Mouse (Mus musculus) kidney, adult 2 months (tissue): ENCODE results near the gene Cacna1b. TPM values are rescaled to one million over a fixed set of nuclear protein-coding genes. Genes with fewer than 3 reads are reported as not detected.

Experiments used
- DNase-seq: peaks from one replicate; pipeline ENCODE4 v3.0.0; 2021
- H3K27ac ChIP-seq: fragments of 200-500 bp; 2 replicates; pipeline ENCODE4 v1.5.1; 2012; ENCODE audit warnings: low read depth, low read length, control low read depth, inconsistent platforms; ENCODE audit not compliant: insufficient read depth
- H3K27me3 ChIP-seq: fragments of 200-500 bp; replicated peaks from 2 replicates; pipeline ENCODE4 v1.6.1; 2012; ENCODE audit warnings: mild to moderate bottlenecking, moderate library complexity, low read length, inconsistent platforms; ENCODE audit not compliant: control insufficient read depth, insufficient read depth
- H3K36me3 ChIP-seq: fragments of 200-500 bp; 2 replicates; pipeline ENCODE4 v1.6.1; 2012; ENCODE audit warnings: mild to moderate bottlenecking, moderate library complexity, low read length, inconsistent platforms; ENCODE audit not compliant: control insufficient read depth, insufficient read depth
- H3K4me1 ChIP-seq: fragments of 200-500 bp; 2 replicates; pipeline ENCODE4 v1.6.1; 2011; ENCODE audit warnings: low read length; ENCODE audit not compliant: control insufficient read depth, insufficient read depth
- H3K4me3 ChIP-seq: fragments of 200-500 bp; 2 replicates; pipeline ENCODE4 v1.5.1; 2011; ENCODE audit warnings: mild to moderate bottlenecking, low read depth, low read length, control low read depth; ENCODE audit not compliant: insufficient read depth
- CTCF ChIP-seq: fragments of 200-500 bp; conservative IDR thresholded peaks from 2 replicates; pipeline ENCODE4 v1.5.1; 2011; ENCODE audit warnings: low read depth, mild to moderate bottlenecking, control low read depth, low read length, moderate library complexity, mixed read lengths; ENCODE audit not compliant: insufficient read depth, insufficient read length
- POLR2A ChIP-seq: fragments of 200-500 bp; IDR thresholded peaks from one replicate; pipeline ENCODE4 v1.6.1; 2011; ENCODE audit warnings: low read depth, low read length, control low read depth
- WGBS: fragments of 180-500 bp; shearing (Covaris S2); methylation state at CpG from one replicate; pipeline ENCODE4 v1.1.7; 2018; 5-methylcytosine and 5-hydroxymethylcytosine counted together
- polyA plus RNA-seq: library from polyadenylated mRNA; depleted of rRNA; stranded (reverse); fragments of >200 nt; gene quantifications from 2 replicates; pipeline ENCODE4 v1.2.3, GENCODE M21; 2012

Gene Cacna1b
- polyA plus RNA-seq, 1 experiment: 1.2 TPM

DNA sequence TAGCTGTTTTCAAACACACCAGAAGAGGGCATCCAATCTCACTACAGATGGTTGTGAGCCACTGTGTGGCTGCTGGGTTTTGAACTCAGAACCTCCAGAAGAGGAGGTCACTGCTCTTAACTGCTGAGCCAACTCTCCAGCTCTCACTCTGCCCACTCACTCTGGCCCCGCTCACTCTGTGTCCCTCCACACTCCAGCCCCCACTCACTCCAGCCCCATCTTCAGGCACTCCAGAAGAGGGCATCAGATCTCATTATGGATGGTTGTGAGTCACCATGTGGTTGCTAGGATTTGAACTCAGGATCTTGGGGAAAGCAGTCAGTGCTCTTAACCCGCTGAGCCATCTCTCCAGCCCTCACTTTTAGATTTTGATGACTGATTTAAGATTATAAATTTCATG, 70.6 kb downstream of the Cacna1b start:
- WGBS: 98% methylated on average over 2 of the region's 2 CpGs
- Histone ChIP-seq H3K36me3 (no peaks in the 10 kb centered on the region), H3K4me1 (no peaks in the 10 kb centered on the region), H3K27me3 (no peaks in the 10 kb centered on the region), H3K4me3 (no peak overlapping the region), H3K27ac (no peak overlapping the region)
- no peak for DNase-seq
- TF ChIP-seq CTCF: no peak
- TF ChIP-seq POLR2A: no peak

DNA sequence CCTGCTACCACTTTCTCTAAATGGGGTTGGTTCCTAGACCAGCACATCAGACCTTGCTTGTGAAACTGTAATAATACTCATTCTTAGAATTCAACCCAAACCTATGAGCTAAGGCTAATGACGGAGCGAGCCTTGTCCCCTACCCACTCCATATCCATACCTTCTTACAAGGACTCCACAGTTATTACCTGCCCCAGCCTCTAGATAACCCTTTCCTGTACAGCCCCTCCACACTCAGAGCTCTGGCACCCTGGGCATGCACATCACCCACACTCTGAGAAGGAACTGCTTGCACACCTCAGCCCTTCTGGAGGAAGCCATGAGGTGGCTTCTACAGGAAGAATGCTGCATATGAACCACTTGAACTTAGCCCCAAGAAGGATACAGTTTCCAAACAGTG, 72.6 kb downstream of the Cacna1b start:
- no peaks in the 10 kb centered on the region for H3K4me1 ChIP-seq
- DNase-seq: no peak
- no peaks in the 10 kb centered on the region for H3K27me3 ChIP-seq
- WGBS: 100% methylated on average over 2 of the region's 2 CpGs
- no peak overlapping the region for H3K4me3 ChIP-seq
- no peaks in the 10 kb centered on the region for H3K36me3 ChIP-seq
- H3K27ac ChIP-seq: no peak overlapping the region
- TF ChIP-seq POLR2A: no peak
- TF ChIP-seq CTCF: no peak

DNA sequence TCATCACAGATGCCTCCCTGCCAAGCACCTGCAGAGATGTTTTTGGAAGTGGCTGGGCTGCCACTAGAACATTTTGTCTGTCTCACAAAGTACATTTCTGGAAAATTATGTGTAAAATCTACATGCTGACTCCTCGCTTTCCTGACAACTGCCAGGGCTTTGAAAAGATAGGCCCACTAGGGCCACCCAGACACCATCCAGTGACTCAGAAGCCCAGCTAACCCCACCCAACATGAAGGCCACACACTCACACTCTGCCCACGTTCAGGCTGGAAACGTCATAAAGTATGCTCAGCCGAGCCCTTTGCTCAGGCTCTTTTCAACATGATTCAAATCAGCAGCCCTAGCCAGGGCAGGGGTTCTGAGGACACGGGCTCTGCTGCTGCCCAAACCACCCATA, 77.6 kb downstream of the Cacna1b start:
- H3K4me1 ChIP-seq: no peaks in the 10 kb centered on the region
- H3K27me3 ChIP-seq: no peaks in the 10 kb centered on the region
- TF ChIP-seq POLR2A (no peak), CTCF (no peak)
- WGBS: 62% methylated on average over 5 of the region's 5 CpGs
- no peaks in the 10 kb centered on the region for H3K36me3 ChIP-seq
- no peak for DNase-seq
- no peak overlapping the region for H3K27ac ChIP-seq
- H3K4me3 ChIP-seq: no peak overlapping the region

DNA sequence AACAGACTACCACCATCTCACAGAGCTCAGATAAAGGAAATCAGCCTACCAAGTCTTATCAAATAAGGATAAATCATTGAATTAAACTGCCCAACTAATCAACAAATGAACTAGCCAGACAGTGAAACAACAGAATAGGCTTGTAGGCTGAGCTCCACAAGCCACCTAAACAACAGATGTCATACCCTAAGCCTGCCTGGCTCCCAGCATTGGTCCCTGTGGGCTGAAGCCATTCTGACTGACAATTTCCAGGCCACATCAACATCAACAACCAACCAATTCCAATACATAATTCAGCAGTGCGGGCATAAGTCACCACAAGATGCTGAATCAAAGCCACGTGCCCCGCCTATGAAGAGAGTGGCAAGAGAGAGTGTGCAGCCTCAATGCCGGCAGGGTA, 78.2 kb downstream of the Cacna1b start:
- Histone ChIP-seq H3K4me1 (no peaks in the 10 kb centered on the region), H3K4me3 (no peak overlapping the region), H3K36me3 (no peaks in the 10 kb centered on the region), H3K27ac (no peak overlapping the region), H3K27me3 (no peaks in the 10 kb centered on the region)
- no peak for DNase-seq
- TF ChIP-seq POLR2A: no peak
- no peak for TF ChIP-seq CTCF
- 97% methylated on average over 4 of the region's 4 CpGs for WGBS

DNA sequence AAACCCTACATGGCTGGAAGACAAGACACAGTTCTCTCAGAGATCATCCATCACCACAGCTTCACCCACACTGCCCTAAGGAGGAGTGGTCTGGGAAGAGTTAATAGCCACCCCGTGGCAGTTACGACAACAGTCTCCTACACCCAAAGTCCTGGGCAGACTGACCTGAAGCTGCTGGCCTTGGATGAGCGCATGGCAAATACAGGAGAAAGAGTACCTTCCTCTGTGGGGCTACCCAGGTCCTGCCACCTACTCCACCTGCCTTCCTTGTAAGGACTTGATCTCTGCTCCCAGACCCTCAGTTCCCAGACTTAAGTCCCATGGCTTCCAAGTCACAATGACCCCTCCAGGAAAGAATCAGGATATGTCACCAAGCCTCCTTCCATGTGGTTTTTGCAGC, 79.7 kb downstream of the Cacna1b start:
- Histone ChIP-seq H3K4me3 (no peak overlapping the region), H3K36me3 (no peaks in the 10 kb centered on the region), H3K27me3 (no peaks in the 10 kb centered on the region), H3K27ac (no peak overlapping the region), H3K4me1 (no peaks in the 10 kb centered on the region)
- no peak for DNase-seq
- no peak for TF ChIP-seq POLR2A
- TF ChIP-seq CTCF: no peak
- WGBS: 59% methylated on average over 3 of the region's 3 CpGs

DNA sequence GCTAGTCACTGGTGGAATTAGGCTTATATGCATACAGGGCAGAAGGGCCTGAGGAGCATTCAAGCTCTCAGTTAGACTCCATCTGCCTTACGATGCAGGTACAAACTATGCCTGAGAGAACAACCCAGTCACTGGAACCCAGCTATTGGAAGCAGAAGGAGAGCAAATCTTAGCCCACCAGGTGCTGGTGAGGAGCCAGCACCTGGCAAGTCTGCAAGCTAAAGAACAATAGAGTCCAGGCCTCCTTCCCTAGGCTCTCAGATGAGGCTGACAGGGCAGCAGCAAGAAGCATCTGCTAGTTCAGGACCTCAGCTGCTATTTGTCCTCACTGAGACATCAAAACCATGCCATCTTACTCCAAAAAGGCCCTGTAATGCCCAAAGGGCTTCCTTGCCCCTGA, 82.2 kb downstream of the Cacna1b start:
- Histone ChIP-seq H3K4me1 (no peaks in the 10 kb centered on the region), H3K4me3 (no peak overlapping the region), H3K27ac (no peak overlapping the region), H3K36me3 (no peaks in the 10 kb centered on the region), H3K27me3 (no peaks in the 10 kb centered on the region)
- DNase-seq: no peak
- no peak for TF ChIP-seq CTCF
- TF ChIP-seq POLR2A: no peak
- 95% methylated on average over 1 of the region's 1 CpGs for WGBS

DNA sequence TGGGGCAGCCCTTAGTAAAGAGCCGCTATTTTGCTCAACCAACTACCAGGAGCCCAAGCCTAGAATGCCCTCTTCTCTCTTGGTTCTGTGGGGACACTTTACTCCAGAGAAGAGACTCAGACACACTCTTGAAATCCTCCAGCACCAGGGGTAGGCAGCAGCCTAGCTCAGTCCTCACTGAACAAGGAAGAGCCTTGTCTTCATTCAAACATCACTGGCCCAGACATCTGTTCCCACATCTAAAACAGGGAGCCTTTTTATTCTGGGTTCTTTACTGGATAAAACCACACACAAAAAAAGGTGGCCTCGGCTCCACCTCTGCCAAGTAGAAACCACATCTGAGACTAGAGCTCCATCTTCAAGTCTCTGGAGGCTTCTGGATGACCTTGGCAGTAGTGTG, 82.8 kb downstream of the Cacna1b start:
- Histone ChIP-seq H3K4me3 (no peak overlapping the region), H3K36me3 (no peaks in the 10 kb centered on the region), H3K4me1 (no peaks in the 10 kb centered on the region), H3K27me3 (no peaks in the 10 kb centered on the region), H3K27ac (no peak overlapping the region)
- 93% methylated on average over 2 of the region's 2 CpGs for WGBS
- TF ChIP-seq POLR2A: no peak
- no peak for TF ChIP-seq CTCF
- DNase-seq: no peak
